Mouse (Mus musculus): ENCODE measurements at regions not wholly inside any gene's neighbourhood (a gene's known extent, or its start where the extent isn't known, plus 50 kb on each side); places are given as distances from the start of the nearest gene placed in this dataset.

GRCm38 (mm10) chr4:72001221-72001875, 199.4 kb downstream of the Tle1 start:
- TF ChIP-seq CTCF (IDR thresholded peaks at IDR 0.05; ENCODE audit: insufficient read depth, low read depth, low read length), result no peak
- TF ChIP-seq POLR2A (IDR thresholded peaks at IDR 0.05; ENCODE audit: insufficient read depth, low read depth, low read length), result no peak

Measured in olfactory bulb, adult 2 months (tissue).